Mouse (Mus musculus) forebrain, embryonic 13.5 days (tissue): ENCODE results near the gene Lypd3. TPM values are rescaled to one million over a fixed set of nuclear protein-coding genes. Genes with fewer than 3 reads are reported as not detected.
"Not testable (repeated sequence)": the region's sequence is repeated elsewhere in the genome, so short reads cannot be mapped to it uniquely, and the experiment has no call there.

ENCODE experiments used
- ATAC-seq: fragments of 200-750 bp; cut with Nextera tagmentation; 2 replicates; pipeline ENCODE4 v1.8.0; 2017
- H3K27ac ChIP-seq: fragments of 300-500 bp; sonication (generic); 2 replicates; pipeline ENCODE4 v1.5.1; 2015; ENCODE audit warnings: inconsistent platforms, mild to moderate bottlenecking, moderate library complexity
- H3K27me3 ChIP-seq: fragments of 300-500 bp; sonication (generic); 2 replicates; pipeline ENCODE4 v1.6.1; 2015; ENCODE audit warnings: mild to moderate bottlenecking, inconsistent platforms
- H3K36me3 ChIP-seq: fragments of 300-500 bp; sonication (generic); 2 replicates; pipeline ENCODE4 v1.6.1; 2015; ENCODE audit warnings: mild to moderate bottlenecking, inconsistent platforms; ENCODE audit not compliant: poor library complexity, severe bottlenecking
- H3K4me1 ChIP-seq: fragments of 300-500 bp; sonication (generic); 2 replicates; pipeline ENCODE4 v1.6.1; 2015; ENCODE audit warnings: inconsistent platforms
- H3K4me2 ChIP-seq: fragments of 300-500 bp; sonication (generic); 2 replicates; pipeline ENCODE4 v1.6.1; 2015; ENCODE audit warnings: inconsistent platforms, mild to moderate bottlenecking, moderate library complexity
- H3K4me3 ChIP-seq: fragments of 300-500 bp; sonication (generic); 2 replicates; pipeline ENCODE4 v1.5.1; 2015; ENCODE audit warnings: mild to moderate bottlenecking, inconsistent platforms
- H3K9ac ChIP-seq: fragments of 300-500 bp; sonication (generic); 2 replicates; pipeline ENCODE4 v1.6.1; 2015; ENCODE audit warnings: mild to moderate bottlenecking, inconsistent platforms
- H3K9me3 ChIP-seq: fragments of 300-500 bp; sonication (generic); replicated peaks from 2 replicates; pipeline ENCODE4 v1.6.1; 2016; ENCODE audit warnings: inconsistent platforms
- WGBS: fragments of 180-500 bp; shearing (Covaris S2); methylation state at CpG from one replicate; pipeline ENCODE4 v1.1.7; 2015; 5-methylcytosine and 5-hydroxymethylcytosine counted together
- polyA plus RNA-seq: library from polyadenylated mRNA; unstranded; fragments of >200 nt; fragmentation: Nextera tagmentation; extraction: Ambion mirVana; gene quantifications from 2 replicates; pipeline ENCODE4 v1.2.1, GENCODE M21; 2015

Gene Lypd3
- polyA plus RNA-seq, 1 experiment from 2014 or later: not detected

GRCm38 (mm10) chr7:24617763-24618162 is 18.6 kb upstream of the Lypd3 start:
- Histone ChIP-seq H3K27ac (no peak overlapping the region), H3K36me3 (no peaks in the 10 kb centered on the region), H3K4me1 (peaks cover 1% of the 10 kb centered on the region; the same call in 1 of the 2 replicates), H3K9ac (no peak overlapping the region), H3K4me2 (no peak overlapping the region), H3K27me3 (peaks cover 17% of the 10 kb centered on the region), H3K9me3 (peaks cover 8% of the 10 kb centered on the region; the same call in 1 of the 2 replicates), H3K4me3 (no peak overlapping the region)
- no peak for ATAC-seq
- WGBS: 84% methylated on average over 8 of the region's 8 CpGs

GRCm38 (mm10) chr7:24618374-24618773 is 18.0 kb upstream of the Lypd3 start:
- ATAC-seq, H3K27ac ChIP-seq, H3K9ac ChIP-seq, H3K4me3 ChIP-seq, H3K9me3 ChIP-seq, H3K4me2 ChIP-seq, H3K36me3 ChIP-seq, H3K4me1 ChIP-seq: not testable (repeated sequence)
- 90% methylated on average over 8 of the region's 8 CpGs for WGBS
- peaks cover 11% of the 10 kb centered on the region for H3K27me3 ChIP-seq

- Histone ChIP-seq H3K4me3 (no peak overlapping the region), H3K27me3 (0 out of 2 replicates have a peak, but pooled peaks cover 4% of the 10 kb centered on the region), H3K36me3 (no peaks in the 10 kb centered on the region), H3K4me1 (no peaks in the 10 kb centered on the region), H3K9ac (no peak overlapping the region), H3K27ac (no peak overlapping the region), H3K4me2 (no peak overlapping the region), H3K9me3 (peaks cover 8% of the 10 kb centered on the region; the same call in 1 of the 2 replicates)
- ATAC-seq: no peak
- 43% methylated on average over 13 of the region's 13 CpGs for WGBS
Observed at GRCm38 (mm10) chr7:24619671-24620397, 16.5 kb upstream of the Lypd3 start.

DNA sequence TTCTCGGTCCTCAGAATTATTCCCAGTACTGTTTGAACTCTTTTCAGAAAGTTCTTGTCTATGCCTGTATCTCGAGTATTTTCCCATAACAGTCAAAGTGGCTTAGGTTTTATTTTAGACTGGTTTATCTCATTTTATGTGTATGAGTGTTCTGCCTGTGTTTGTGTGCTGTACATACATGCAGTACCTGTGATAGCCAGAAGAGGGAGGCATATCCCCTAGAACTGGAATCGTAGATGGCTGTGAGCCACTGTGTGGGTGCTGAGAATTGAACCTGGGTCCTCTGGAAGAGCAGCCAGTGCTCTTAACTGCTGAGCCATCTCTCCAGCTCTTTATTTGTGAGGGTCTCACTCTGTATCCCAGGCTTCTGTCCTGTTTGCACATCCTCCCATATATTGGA is 15.2 kb upstream of the Lypd3 start:
- H3K27me3 ChIP-seq: no peaks in the 10 kb centered on the region
- no peaks in the 10 kb centered on the region for H3K36me3 ChIP-seq
- peaks cover 8% of the 10 kb centered on the region; the same call in 1 of the 2 replicates for H3K9me3 ChIP-seq
- ATAC-seq: no peak
- H3K9ac ChIP-seq: no peak overlapping the region
- no peak overlapping the region for H3K4me3 ChIP-seq
- WGBS: 79% methylated on average over 3 of the region's 3 CpGs
- H3K4me2 ChIP-seq: no peak overlapping the region
- 0 out of 2 replicates have a peak, but pooled peaks cover 4% of the 10 kb centered on the region for H3K4me1 ChIP-seq
- no peak overlapping the region for H3K27ac ChIP-seq

DNA sequence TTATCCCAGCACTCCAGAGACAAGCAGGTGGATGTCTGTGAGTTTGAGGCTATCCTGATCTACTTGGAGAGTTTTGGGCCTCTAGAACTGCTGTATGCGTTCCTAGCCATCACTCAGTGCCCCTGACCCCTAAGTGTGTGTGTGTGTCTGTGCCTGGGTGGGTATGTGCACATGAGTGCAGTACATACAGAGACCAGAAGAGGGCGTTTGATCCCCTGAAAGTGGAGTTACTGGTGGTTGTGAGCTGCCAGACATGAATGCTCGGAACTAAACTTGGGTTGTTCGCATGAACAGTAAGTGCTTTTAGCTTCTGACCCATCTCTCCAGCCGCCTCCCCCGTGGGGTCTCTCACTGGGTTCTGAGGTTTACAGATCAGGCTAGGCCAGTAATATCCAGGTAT is 13.4 kb upstream of the Lypd3 start:
- H3K4me2 ChIP-seq: no peak overlapping the region
- 0 out of 2 replicates have a peak, but pooled peaks cover 4% of the 10 kb centered on the region for H3K4me1 ChIP-seq
- no peak overlapping the region for H3K4me3 ChIP-seq
- H3K27me3 ChIP-seq: no peaks in the 10 kb centered on the region
- no peak overlapping the region for H3K9ac ChIP-seq
- no peak for ATAC-seq
- WGBS: 80% methylated on average over 6 of the region's 6 CpGs
- H3K36me3 ChIP-seq: no peaks in the 10 kb centered on the region
- H3K27ac ChIP-seq: no peak overlapping the region
- peaks cover 8% of the 10 kb centered on the region; the same call in 1 of the 2 replicates for H3K9me3 ChIP-seq

DNA sequence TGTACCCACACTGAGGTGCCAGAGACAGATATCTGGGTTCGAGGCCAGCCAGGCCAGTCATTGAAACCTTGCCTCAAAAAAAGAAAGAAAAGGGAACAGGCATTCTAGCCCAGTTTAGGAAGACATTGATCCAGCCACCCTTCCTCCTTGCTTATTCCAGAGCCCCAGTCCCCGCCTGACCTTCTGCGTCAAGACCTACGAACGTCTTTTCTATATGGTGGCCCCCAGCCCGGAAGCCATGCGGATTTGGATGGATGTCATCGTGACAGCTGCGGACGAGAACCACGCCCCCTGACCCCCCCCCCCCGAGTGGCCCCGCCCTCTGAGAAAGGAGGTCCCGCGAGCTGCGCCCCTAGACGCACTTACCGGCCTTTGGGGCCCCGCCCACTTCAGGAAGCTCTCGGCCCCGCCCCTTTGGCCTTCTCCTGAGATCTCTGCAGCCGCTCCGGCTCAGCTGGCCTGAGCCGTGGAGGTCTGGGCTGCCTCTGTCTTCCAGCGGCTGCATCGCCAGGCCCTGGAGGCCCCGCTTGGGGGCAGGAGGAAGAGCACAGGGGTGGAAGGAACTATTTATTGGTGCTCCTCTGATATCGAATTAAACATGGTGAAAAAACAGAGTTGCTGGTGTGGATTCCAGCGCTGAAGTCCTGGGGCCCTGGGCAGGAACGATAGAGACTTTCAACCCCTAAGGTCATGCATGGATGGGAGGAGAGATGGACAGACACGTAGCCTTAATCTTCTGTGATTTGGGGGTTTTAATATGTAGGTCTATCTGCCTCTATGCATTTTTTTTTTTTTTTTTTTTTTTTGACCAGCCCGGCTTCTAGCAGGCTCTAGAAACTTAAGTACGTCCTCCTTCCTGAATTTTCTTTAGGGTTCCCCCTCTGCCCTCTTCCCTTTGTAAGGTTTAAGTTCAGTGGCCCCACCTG is 7.4 kb upstream of the Lypd3 start:
- no peak overlapping the region for H3K27ac ChIP-seq
- no peaks in the 10 kb centered on the region for H3K36me3 ChIP-seq
- no peaks in the 10 kb centered on the region for H3K9me3 ChIP-seq
- peaks cover 11% of the 10 kb centered on the region for H3K4me1 ChIP-seq
- H3K9ac ChIP-seq: peak overlapping the region; percentile 51; the same call in 1 of the 2 replicates
- H3K4me2 ChIP-seq: peak overlapping the region; percentile 56
- 10% methylated on average over 28 of the region's 33 CpGs for WGBS
- peak; percentile 85 for ATAC-seq
- H3K4me3 ChIP-seq: peak overlapping the region; percentile 30
- 0 out of 2 replicates have a peak, but pooled peaks cover 2% of the 10 kb centered on the region for H3K27me3 ChIP-seq

GRCm38 (mm10) chr7:24629672-24630071 is 6.7 kb upstream of the Lypd3 start:
- WGBS: 65% methylated on average over 4 of the region's 4 CpGs

GRCm38 (mm10) chr7:24630116-24630880 is 6.1 kb upstream of the Lypd3 start:
- H3K27me3 ChIP-seq: 0 out of 2 replicates have a peak, but pooled peaks cover 7% of the 10 kb centered on the region
- no peak overlapping the region for H3K4me2 ChIP-seq
- H3K9ac ChIP-seq: no peak overlapping the region
- H3K27ac ChIP-seq: no peak overlapping the region
- peaks cover 11% of the 10 kb centered on the region for H3K4me1 ChIP-seq
- ATAC-seq: no peak
- H3K36me3 ChIP-seq: no peaks in the 10 kb centered on the region
- no peaks in the 10 kb centered on the region for H3K9me3 ChIP-seq
- WGBS: 71% methylated on average over 10 of the region's 10 CpGs
- no peak overlapping the region for H3K4me3 ChIP-seq

More at GRCm38 (mm10) chr7:24629672-24630071, 6.7 kb upstream of the Lypd3 start:
- H3K9me3 ChIP-seq: no peaks in the 10 kb centered on the region
- ATAC-seq: no peak
- H3K4me2 ChIP-seq: no peak overlapping the region
- H3K27ac ChIP-seq: no peak overlapping the region
- no peaks in the 10 kb centered on the region for H3K36me3 ChIP-seq
- no peak overlapping the region for H3K9ac ChIP-seq
- H3K4me3 ChIP-seq: no peak overlapping the region
- H3K27me3 ChIP-seq: 0 out of 2 replicates have a peak, but pooled peaks cover 4% of the 10 kb centered on the region
- H3K4me1 ChIP-seq: peaks cover 11% of the 10 kb centered on the region

- ATAC-seq: peak; percentile 27; the same call in 1 of the 2 replicates
- H3K9ac ChIP-seq: no peak overlapping the region
- no peaks in the 10 kb centered on the region for H3K9me3 ChIP-seq
- no peak overlapping the region for H3K27ac ChIP-seq
- WGBS: 1% methylated on average over 18 of the region's 18 CpGs
- no peaks in the 10 kb centered on the region for H3K36me3 ChIP-seq
- peaks cover 68% of the 10 kb centered on the region for H3K27me3 ChIP-seq
- peak overlapping the region; percentile 77 for H3K4me2 ChIP-seq
- H3K4me3 ChIP-seq: peak overlapping the region; percentile 20
- peaks cover 21% of the 10 kb centered on the region for H3K4me1 ChIP-seq
Observed at GRCm38 (mm10) chr7:24637046-24637445, 696 bp downstream of the Lypd3 start.

GRCm38 (mm10) chr7:24638026-24638856 is 1.9 kb downstream of the Lypd3 start:
- H3K4me2 ChIP-seq: peak overlapping the region; percentile 77
- WGBS: 3% methylated on average over 35 of the region's 35 CpGs
- no peaks in the 10 kb centered on the region for H3K9me3 ChIP-seq
- no peak for ATAC-seq
- H3K27me3 ChIP-seq: peaks cover 68% of the 10 kb centered on the region
- H3K4me3 ChIP-seq: peak overlapping the region; percentile 41
- no peak overlapping the region for H3K27ac ChIP-seq
- peak overlapping the region; percentile 48 for H3K9ac ChIP-seq
- peaks cover 21% of the 10 kb centered on the region for H3K4me1 ChIP-seq
- no peaks in the 10 kb centered on the region for H3K36me3 ChIP-seq

GRCm38 (mm10) chr7:24640450-24640849 is 4.1 kb downstream of the Lypd3 start:
- ATAC-seq: no peak
- Histone ChIP-seq H3K4me1 (peaks cover 21% of the 10 kb centered on the region), H3K9ac (no peak overlapping the region), H3K27me3 (peaks cover 60% of the 10 kb centered on the region), H3K27ac (no peak overlapping the region), H3K4me2 (no peak overlapping the region), H3K36me3 (no peaks in the 10 kb centered on the region), H3K9me3 (no peaks in the 10 kb centered on the region), H3K4me3 (no peak overlapping the region)
- 67% methylated on average over 13 of the region's 13 CpGs for WGBS
